Mouse (Mus musculus) embryonic facial prominence, embryonic 11.5 days (tissue): ENCODE results near the gene Npc1l1. TPM values are rescaled to one million over a fixed set of nuclear protein-coding genes. Genes with fewer than 3 reads are reported as not detected.
A peak's percentile ranks its signal among the peaks of the same experiment; 100 is the strongest.

ENCODE experiments used
- ATAC-seq: fragments of 200-750 bp; cut with Nextera tagmentation; replicated peaks from 2 replicates; pipeline ENCODE4 v1.8.0; 2017; ENCODE audit warnings: low read depth; ENCODE audit not compliant: insufficient number of reproducible peaks, low FRiP score, low TSS enrichment
- DNase-seq: peaks from one replicate; pipeline ENCODE4 v3.0.0-alpha.2; 2015; ENCODE audit warnings: low spot score
- H3K27ac ChIP-seq: fragments of 300-500 bp; sonication (generic); replicated peaks from 2 replicates; pipeline ENCODE4 v1.5.1; 2014; ENCODE audit warnings: mild to moderate bottlenecking, low read depth, low read length, control low read depth
- H3K27me3 ChIP-seq: fragments of 300-500 bp; sonication (generic); 2 replicates; pipeline ENCODE4 v1.6.1; 2014; ENCODE audit warnings: mild to moderate bottlenecking, low read length, moderate library complexity, mixed read lengths; ENCODE audit not compliant: control insufficient read depth, insufficient read depth
- H3K36me3 ChIP-seq: fragments of 300-500 bp; sonication (generic); replicated peaks from 2 replicates; pipeline ENCODE4 v1.6.1; 2014; ENCODE audit warnings: low read depth, mild to moderate bottlenecking, low read length, moderate library complexity, mixed read lengths; ENCODE audit not compliant: control insufficient read depth, insufficient read depth
- H3K4me1 ChIP-seq: fragments of 300-500 bp; sonication (generic); 2 replicates; pipeline ENCODE4 v1.6.1; 2014; ENCODE audit warnings: low read length, mixed read lengths; ENCODE audit not compliant: control insufficient read depth, insufficient read depth
- H3K4me2 ChIP-seq: fragments of 300-500 bp; sonication (generic); 2 replicates; pipeline ENCODE4 v1.6.1; 2014; ENCODE audit warnings: low read depth, mild to moderate bottlenecking, control low read depth, low read length, moderate library complexity
- H3K4me3 ChIP-seq: fragments of 300-500 bp; sonication (generic); 2 replicates; pipeline ENCODE4 v1.5.1; 2014; ENCODE audit warnings: low read depth, low read length, control low read depth
- H3K9ac ChIP-seq: fragments of 300-500 bp; sonication (generic); replicated peaks from 2 replicates; pipeline ENCODE4 v1.6.1; 2014; ENCODE audit warnings: mild to moderate bottlenecking, control low read depth, low read length
- H3K9me3 ChIP-seq: fragments of 300-500 bp; sonication (generic); replicated peaks from 2 replicates; pipeline ENCODE4 v1.6.1; 2016; ENCODE audit warnings: mild to moderate bottlenecking, low read length, inconsistent platforms, mixed read lengths; ENCODE audit not compliant: control insufficient read depth
- WGBS: fragments of 180-500 bp; shearing (Covaris S2); extraction: QIAGEN DNeasy Blood & Tissue Kit; methylation state at CpG from one replicate; pipeline ENCODE4 v1.1.7; 2014; 5-methylcytosine and 5-hydroxymethylcytosine counted together
- polyA plus RNA-seq: library from polyadenylated mRNA; unstranded; fragments of >200 nt; fragmentation: Nextera tagmentation; extraction: Ambion mirVana; gene quantifications from 2 replicates; pipeline ENCODE4 v1.2.1, GENCODE M21; 2014

Gene Npc1l1
- polyA plus RNA-seq, 1 experiment from 2014 or later, result not detected

- Histone ChIP-seq H3K9ac (no peak overlapping the region), H3K4me2 (no peak overlapping the region), H3K36me3 (no peaks in the 10 kb centered on the region), H3K4me3 (no peak overlapping the region), H3K27ac (no peak overlapping the region), H3K9me3 (no peaks in the 10 kb centered on the region), H3K4me1 (peaks cover 4% of the 10 kb centered on the region; the same call in 1 of the 2 replicates), H3K27me3 (no peaks in the 10 kb centered on the region)
- whole genome bisulfite sequencing, result 60% methylated on average over 6 of the region's 6 CpGs
- no peak for ATAC-seq
- DNase-seq, result no peak
Observed at GRCm38 (mm10) chr11:6180811-6181399, 49.0 kb downstream of the Npc1l1 start.

- no peak overlapping the region for H3K4me2 ChIP-seq
- 0 out of 2 replicates have a peak, but pooled peaks cover 4% of the 10 kb centered on the region for H3K4me1 ChIP-seq
- no peaks in the 10 kb centered on the region for H3K36me3 ChIP-seq
- DNase-seq (no peak), ATAC-seq (no peak)
- no peak overlapping the region for H3K9ac ChIP-seq
- H3K9me3 ChIP-seq, result no peaks in the 10 kb centered on the region
- H3K4me3 ChIP-seq, result no peak overlapping the region
- no peak overlapping the region for H3K27ac ChIP-seq
- 12% methylated on average over 8 of the region's 8 CpGs for WGBS
- no peaks in the 10 kb centered on the region for H3K27me3 ChIP-seq
Observed at GRCm38 (mm10) chr11:6179194-6179593, 50.7 kb downstream of the Npc1l1 start.

GRCm38 (mm10) chr11:6178673-6179166 lies 51.2 kb downstream of the Npc1l1 start:
- no peak overlapping the region for H3K4me2 ChIP-seq
- H3K9ac ChIP-seq, result no peak overlapping the region; the same call in 1 of the 2 replicates
- no peak for ATAC-seq
- H3K9me3 ChIP-seq, result no peaks in the 10 kb centered on the region
- H3K36me3 ChIP-seq, result no peaks in the 10 kb centered on the region
- peak; percentile 9 for DNase-seq
- no peak overlapping the region for H3K27ac ChIP-seq
- 0 out of 2 replicates have a peak, but pooled peaks cover 4% of the 10 kb centered on the region for H3K4me1 ChIP-seq
- WGBS, result 22% methylated on average over 2 of the region's 2 CpGs
- no peaks in the 10 kb centered on the region for H3K27me3 ChIP-seq
- H3K4me3 ChIP-seq, result no peak overlapping the region

GRCm38 (mm10) chr11:6177781-6178420 lies 52.0 kb downstream of the Npc1l1 start:
- 67% methylated on average over 8 of the region's 8 CpGs for WGBS
- Histone ChIP-seq H3K4me1 (0 out of 2 replicates have a peak, but pooled peaks cover 4% of the 10 kb centered on the region), H3K9me3 (no peaks in the 10 kb centered on the region), H3K9ac (no peak overlapping the region), H3K4me2 (no peak overlapping the region), H3K27ac (no peak overlapping the region), H3K4me3 (no peak overlapping the region), H3K27me3 (no peaks in the 10 kb centered on the region), H3K36me3 (no peaks in the 10 kb centered on the region)
- ATAC-seq (no peak), DNase-seq (no peak)

- no peak for DNase-seq
- H3K9me3 ChIP-seq, result no peaks in the 10 kb centered on the region
- no peak overlapping the region for H3K9ac ChIP-seq
- H3K27me3 ChIP-seq, result no peaks in the 10 kb centered on the region
- WGBS, result 80% methylated on average over 1 of the region's 1 CpGs
- H3K36me3 ChIP-seq, result no peaks in the 10 kb centered on the region
- 0 out of 2 replicates have a peak, but pooled peaks cover 4% of the 10 kb centered on the region for H3K4me1 ChIP-seq
- no peak for ATAC-seq
- no peak overlapping the region for H3K4me3 ChIP-seq
- no peak overlapping the region for H3K4me2 ChIP-seq
- H3K27ac ChIP-seq, result no peak overlapping the region
Observed at GRCm38 (mm10) chr11:6175506-6175905, 54.4 kb downstream of the Npc1l1 start.

GRCm38 (mm10) chr11:6174719-6175118 lies 55.2 kb downstream of the Npc1l1 start:
- Histone ChIP-seq H3K4me3 (no peak overlapping the region), H3K27me3 (no peaks in the 10 kb centered on the region), H3K27ac (no peak overlapping the region), H3K36me3 (no peaks in the 10 kb centered on the region), H3K4me2 (no peak overlapping the region), H3K9ac (no peak overlapping the region), H3K4me1 (0 out of 2 replicates have a peak, but pooled peaks cover 4% of the 10 kb centered on the region), H3K9me3 (no peaks in the 10 kb centered on the region)
- no peak for DNase-seq
- ATAC-seq, result no peak
- WGBS, result 78% methylated on average over 7 of the region's 7 CpGs

GRCm38 (mm10) chr11:6169041-6169663 lies 60.8 kb downstream of the Npc1l1 start:
- Histone ChIP-seq H3K4me3 (no peak overlapping the region), H3K9me3 (no peaks in the 10 kb centered on the region), H3K27ac (no peak overlapping the region), H3K27me3 (no peaks in the 10 kb centered on the region), H3K36me3 (no peaks in the 10 kb centered on the region), H3K9ac (no peak overlapping the region), H3K4me2 (no peak overlapping the region), H3K4me1 (no peaks in the 10 kb centered on the region)
- no peak for DNase-seq
- no peak for ATAC-seq
- WGBS, result 85% methylated on average over 2 of the region's 2 CpGs

GRCm38 (mm10) chr11:6166351-6166750 lies 63.6 kb downstream of the Npc1l1 start:
- no peaks in the 10 kb centered on the region for H3K36me3 ChIP-seq
- no peaks in the 10 kb centered on the region for H3K9me3 ChIP-seq
- DNase-seq (no peak), ATAC-seq (no peak)
- H3K4me1 ChIP-seq, result no peaks in the 10 kb centered on the region
- no peak overlapping the region for H3K9ac ChIP-seq
- no peaks in the 10 kb centered on the region for H3K27me3 ChIP-seq
- no peak overlapping the region for H3K4me2 ChIP-seq
- H3K4me3 ChIP-seq, result no peak overlapping the region
- WGBS, result 96% methylated on average over 12 of the region's 12 CpGs
- H3K27ac ChIP-seq, result no peak overlapping the region
